Mouse (Mus musculus) midbrain, embryonic 14.5 days (tissue): Measurements from ENCODE around the gene Vmn2r80. TPM values are rescaled to one million over a fixed set of nuclear protein-coding genes. Genes with fewer than 3 reads are reported as not detected.
"Not testable (repeated sequence)": the region's sequence is repeated elsewhere in the genome, so short reads cannot be mapped to it uniquely, and the experiment has no call there.

ENCODE experiments used
- ATAC-seq: fragments of 200-750 bp; cut with Nextera tagmentation; 2 replicates; pipeline ENCODE4 v1.8.0; 2017; ENCODE audit warnings: moderate number of reproducible peaks, moderate library complexity; ENCODE audit not compliant: low FRiP score, low TSS enrichment
- DNase-seq: peaks from one replicate; pipeline ENCODE4 v3.0.0-alpha.2; 2015
- H3K27ac ChIP-seq: fragments of 300-500 bp; sonication (generic); replicated peaks from 2 replicates; pipeline ENCODE4 v1.5.1; 2014; ENCODE audit warnings: mild to moderate bottlenecking, low read depth, low read length, moderate library complexity
- H3K27me3 ChIP-seq: fragments of 300-500 bp; sonication (generic); 2 replicates; pipeline ENCODE4 v1.6.1; 2014; ENCODE audit warnings: low read length, control low read depth, mixed read lengths; ENCODE audit not compliant: control insufficient read depth, insufficient read depth
- H3K36me3 ChIP-seq: fragments of 300-500 bp; sonication (generic); 2 replicates; pipeline ENCODE4 v1.6.1; 2014; ENCODE audit warnings: low read length, control low read depth; ENCODE audit not compliant: control insufficient read depth, insufficient read depth
- H3K4me1 ChIP-seq: fragments of 300-500 bp; sonication (generic); 2 replicates; pipeline ENCODE4 v1.6.1; 2014; ENCODE audit warnings: mild to moderate bottlenecking, antibody characterized with exemption, low read length, control low read depth; ENCODE audit not compliant: control insufficient read depth, insufficient read depth
- H3K4me2 ChIP-seq: fragments of 300-500 bp; sonication (generic); 2 replicates; pipeline ENCODE4 v1.6.1; 2014; ENCODE audit warnings: mild to moderate bottlenecking, low read length, moderate library complexity
- H3K4me3 ChIP-seq: fragments of 300-500 bp; sonication (generic); replicated peaks from 2 replicates; pipeline ENCODE4 v1.5.1; 2014; ENCODE audit warnings: low read depth, low read length
- H3K9ac ChIP-seq: fragments of 300-500 bp; sonication (generic); replicated peaks from 2 replicates; pipeline ENCODE4 v1.6.1; 2014; ENCODE audit warnings: mild to moderate bottlenecking, low read length, moderate library complexity
- H3K9me3 ChIP-seq: fragments of 300-500 bp; sonication (generic); 2 replicates; pipeline ENCODE4 v1.6.1; 2016; ENCODE audit warnings: low read length, control low read depth, mixed read lengths; ENCODE audit not compliant: control insufficient read depth
- WGBS: fragments of 180-500 bp; shearing (Covaris S2); extraction: QIAGEN DNeasy Blood & Tissue Kit; methylation state at CpG from one replicate; pipeline ENCODE4 v1.1.7; 2014; 5-methylcytosine and 5-hydroxymethylcytosine counted together
- polyA plus RNA-seq: library from polyadenylated mRNA; unstranded; fragments of >200 nt; fragmentation: Nextera tagmentation; extraction: Ambion mirVana; gene quantifications from 2 replicates; pipeline ENCODE4 v1.2.1, GENCODE M21; 2014

Vmn2r80 gene
- polyA plus RNA-seq, 1 experiment from 2014 or later, result not detected

DNA sequence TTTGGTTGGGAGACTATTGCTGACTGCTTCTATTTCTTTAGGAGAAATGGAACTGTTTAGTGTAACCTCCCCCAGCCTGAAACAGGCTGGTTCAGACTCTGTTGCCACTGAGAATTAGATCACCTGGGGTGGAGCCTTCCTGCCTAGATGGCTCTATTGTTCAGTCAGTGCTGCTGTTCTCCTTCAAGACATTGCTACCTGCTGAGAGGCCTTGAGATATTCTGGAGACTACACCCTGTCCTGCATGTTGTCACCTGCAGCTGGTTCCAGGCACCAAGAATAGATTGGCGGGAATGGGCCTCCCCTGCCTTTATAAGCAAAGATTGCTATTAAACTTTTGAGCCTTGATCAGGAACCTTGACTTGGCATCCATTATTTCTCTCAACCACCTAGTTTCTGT is 51.4 kb downstream of the Vmn2r80 start:
- H3K9ac ChIP-seq, ATAC-seq, H3K9me3 ChIP-seq, H3K27ac ChIP-seq, H3K4me3 ChIP-seq, H3K4me1 ChIP-seq, H3K27me3 ChIP-seq, H3K36me3 ChIP-seq, H3K4me2 ChIP-seq, DNase-seq: not testable (repeated sequence)
- 91% methylated on average over 1 of the region's 1 CpGs for WGBS

GRCm38 (mm10) chr10:79220432-79220831 is 71.9 kb downstream of the Vmn2r80 start:
- Histone ChIP-seq H3K4me3 (no peak overlapping the region), H3K27ac (no peak overlapping the region), H3K4me2 (no peak overlapping the region), H3K4me1 (no peaks in the 10 kb centered on the region), H3K27me3 (no peaks in the 10 kb centered on the region), H3K9ac (no peak overlapping the region), H3K9me3 (no peaks in the 10 kb centered on the region), H3K36me3 (no peaks in the 10 kb centered on the region)
- DNase-seq (no peak), ATAC-seq (no peak)

DNA sequence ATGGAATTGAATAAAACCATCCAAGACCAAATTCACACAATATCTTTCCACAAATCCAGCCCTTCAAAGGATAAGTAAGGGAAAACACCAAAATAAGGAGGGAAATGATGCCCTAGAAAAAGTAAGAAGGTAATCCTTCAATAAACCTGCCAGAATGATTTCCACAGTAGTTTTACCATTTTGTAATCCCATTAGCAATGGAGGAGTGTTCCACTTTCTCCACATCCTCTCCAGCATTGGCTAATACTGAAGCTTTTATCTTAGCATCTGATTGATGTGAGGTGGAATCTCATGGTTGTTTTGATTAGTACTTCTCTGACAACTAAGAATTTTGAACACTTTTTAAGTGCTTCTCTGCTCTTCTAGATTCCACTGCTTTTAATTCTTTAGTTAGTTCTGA is 73.0 kb downstream of the Vmn2r80 start:
- Histone ChIP-seq H3K9me3 (no peaks in the 10 kb centered on the region), H3K27ac (no peak overlapping the region), H3K9ac (no peak overlapping the region), H3K36me3 (no peaks in the 10 kb centered on the region), H3K27me3 (no peaks in the 10 kb centered on the region), H3K4me3 (no peak overlapping the region), H3K4me1 (no peaks in the 10 kb centered on the region), H3K4me2 (no peak overlapping the region)
- DNase-seq (peak; percentile 5), ATAC-seq (no peak)

- 45% methylated on average over 7 of the region's 7 CpGs for WGBS
- Histone ChIP-seq H3K4me3 (no peak overlapping the region), H3K36me3 (no peaks in the 10 kb centered on the region), H3K9ac (no peak overlapping the region), H3K9me3 (no peaks in the 10 kb centered on the region), H3K4me1 (no peaks in the 10 kb centered on the region), H3K27ac (no peak overlapping the region), H3K27me3 (no peaks in the 10 kb centered on the region), H3K4me2 (no peak overlapping the region)
- DNase-seq (no peak), ATAC-seq (no peak)
These were observed 73.6 kb downstream of the Vmn2r80 start for GRCm38 (mm10) chr10:79222214-79222613.

Other genes with a start within 250 kb of the Vmn2r80 start
- not detected in 2 replicates for gene Olfr1354, start 235.6 kb upstream of the Vmn2r80 start, polyA plus RNA-seq
- not detected in 2 replicates for gene Olfr8, start 198.1 kb upstream of the Vmn2r80 start, polyA plus RNA-seq
- not detected in 2 replicates for gene Olfr1353, start 185.5 kb upstream of the Vmn2r80 start, polyA plus RNA-seq
- gene Olfr1352, start 167.7 kb upstream of the Vmn2r80 start, polyA plus RNA-seq, result not detected in 2 replicates
- 0.08 TPM in 1 of 2 replicates, not detected in the other for gene Olfr1351, start 136.3 kb upstream of the Vmn2r80 start, polyA plus RNA-seq
- 0.27 and 0.59 TPM in 2 replicates for gene Olfr57, start 120.0 kb upstream of the Vmn2r80 start, polyA plus RNA-seq
- 51.2 and 68.4 TPM in 2 replicates for gene 2610008E11Rik, start 51.2 kb upstream of the Vmn2r80 start, polyA plus RNA-seq
- gene Vmn2r81, start 98.9 kb downstream of the Vmn2r80 start, polyA plus RNA-seq, result not detected in 2 replicates
- not detected in 2 replicates for gene Vmn2r82, start 207.8 kb downstream of the Vmn2r80 start, polyA plus RNA-seq